Mouse (Mus musculus) hindbrain, embryonic 11.5 days (tissue): ENCODE measurements around the gene Nipal1. TPM values are rescaled to one million over a fixed set of nuclear protein-coding genes. Genes with fewer than 3 reads are reported as not detected.

Experiments
- ATAC-seq: fragments of 200-750 bp; cut with Nextera tagmentation; 2 replicates; pipeline ENCODE4 v1.8.0; 2017; ENCODE audit warnings: mild to moderate bottlenecking, moderate TSS enrichment, moderate library complexity; ENCODE audit not compliant: low FRiP score
- DNase-seq: peaks from one replicate; pipeline ENCODE4 v3.0.0-alpha.2; 2015; ENCODE audit warnings: low spot score
- H3K27ac ChIP-seq: fragments of 300-500 bp; sonication (generic); 2 replicates; pipeline ENCODE4 v1.5.1; 2014; ENCODE audit warnings: mild to moderate bottlenecking, low read depth, low read length
- H3K27me3 ChIP-seq: fragments of 300-500 bp; sonication (generic); 2 replicates; pipeline ENCODE4 v1.6.1; 2014; ENCODE audit warnings: mild to moderate bottlenecking, low read length, moderate library complexity, mixed read lengths; ENCODE audit not compliant: control insufficient read depth, insufficient read depth
- H3K36me3 ChIP-seq: fragments of 300-500 bp; sonication (generic); 2 replicates; pipeline ENCODE4 v1.6.1; 2014; ENCODE audit warnings: mild to moderate bottlenecking, low read length, moderate library complexity, mixed read lengths; ENCODE audit not compliant: control insufficient read depth, insufficient read depth
- H3K4me1 ChIP-seq: fragments of 300-500 bp; sonication (generic); replicated peaks from 2 replicates; pipeline ENCODE4 v1.6.1; 2014; ENCODE audit warnings: low read length, mixed read lengths; ENCODE audit not compliant: control insufficient read depth, insufficient read depth
- H3K4me2 ChIP-seq: fragments of 300-500 bp; sonication (generic); replicated peaks from 2 replicates; pipeline ENCODE4 v1.6.1; 2014; ENCODE audit warnings: mild to moderate bottlenecking, low read depth, low read length
- H3K4me3 ChIP-seq: fragments of 300-500 bp; sonication (generic); 2 replicates; pipeline ENCODE4 v1.5.1; 2014; ENCODE audit warnings: low read depth, low read length
- H3K9ac ChIP-seq: fragments of 300-500 bp; sonication (generic); 2 replicates; pipeline ENCODE4 v1.6.1; 2014; ENCODE audit warnings: low read depth, low read length
- H3K9me3 ChIP-seq: fragments of 300-500 bp; sonication (generic); 2 replicates; pipeline ENCODE4 v1.6.1; 2016; ENCODE audit warnings: low read length; ENCODE audit not compliant: control insufficient read depth
- WGBS: fragments of 180-500 bp; shearing (Covaris S2); extraction: QIAGEN DNeasy Blood & Tissue Kit; methylation state at CpG from one replicate; pipeline ENCODE4 v1.1.7; 2014; 5-methylcytosine and 5-hydroxymethylcytosine counted together
- polyA plus RNA-seq: library from polyadenylated mRNA; unstranded; fragments of >200 nt; fragmentation: Nextera tagmentation; extraction: Ambion mirVana; gene quantifications from 2 replicates; pipeline ENCODE4 v1.2.1, GENCODE M21; 2014

The Nipal1 gene
- polyA plus RNA-seq, 1 experiment from 2014 or later: 0.36 TPM

- Histone ChIP-seq H3K9ac (no peak overlapping the region), H3K27ac (no peak overlapping the region), H3K4me1 (no peaks in the 10 kb centered on the region), H3K36me3 (no peaks in the 10 kb centered on the region), H3K4me3 (no peak overlapping the region), H3K4me2 (no peak overlapping the region), H3K27me3 (no peaks in the 10 kb centered on the region), H3K9me3 (no peaks in the 10 kb centered on the region)
- DNase-seq: no peak
- WGBS: 93% methylated on average over 9 of the region's 9 CpGs
- no peak for ATAC-seq
Observed at GRCm38 (mm10) chr5:72674994-72675542, 27.5 kb downstream of the Nipal1 start.

GRCm38 (mm10) chr5:72681451-72681850 is 33.9 kb downstream of the Nipal1 start:
- WGBS: 91% methylated on average over 6 of the region's 6 CpGs
- ATAC-seq: no peak
- Histone ChIP-seq H3K36me3 (no peaks in the 10 kb centered on the region), H3K27me3 (no peaks in the 10 kb centered on the region), H3K9ac (no peak overlapping the region), H3K9me3 (no peaks in the 10 kb centered on the region), H3K4me1 (no peaks in the 10 kb centered on the region), H3K27ac (no peak overlapping the region), H3K4me2 (no peak overlapping the region), H3K4me3 (no peak overlapping the region)
- no peak for DNase-seq

- no peaks in the 10 kb centered on the region for H3K27me3 ChIP-seq
- no peak for ATAC-seq
- DNase-seq: no peak
- no peaks in the 10 kb centered on the region for H3K4me1 ChIP-seq
- no peaks in the 10 kb centered on the region for H3K36me3 ChIP-seq
- no peaks in the 10 kb centered on the region for H3K9me3 ChIP-seq
- no peak overlapping the region for H3K4me2 ChIP-seq
- H3K9ac ChIP-seq: no peak overlapping the region
- H3K4me3 ChIP-seq: no peak overlapping the region
- H3K27ac ChIP-seq: no peak overlapping the region
- WGBS: 90% methylated on average over 7 of the region's 7 CpGs
Observed at GRCm38 (mm10) chr5:72689556-72689955, 42.0 kb downstream of the Nipal1 start.

GRCm38 (mm10) chr5:72690516-72690915 is 42.9 kb downstream of the Nipal1 start:
- Histone ChIP-seq H3K27ac (no peak overlapping the region), H3K36me3 (no peaks in the 10 kb centered on the region), H3K4me2 (no peak overlapping the region), H3K9ac (no peak overlapping the region), H3K27me3 (no peaks in the 10 kb centered on the region), H3K9me3 (no peaks in the 10 kb centered on the region), H3K4me1 (no peaks in the 10 kb centered on the region), H3K4me3 (no peak overlapping the region)
- 96% methylated on average over 5 of the region's 5 CpGs for WGBS
- no peak for DNase-seq
- no peak for ATAC-seq

- ATAC-seq (no peak), DNase-seq (no peak)
- Histone ChIP-seq H3K9me3 (no peaks in the 10 kb centered on the region), H3K4me3 (no peak overlapping the region), H3K36me3 (no peaks in the 10 kb centered on the region), H3K27me3 (no peaks in the 10 kb centered on the region), H3K27ac (no peak overlapping the region), H3K9ac (no peak overlapping the region), H3K4me2 (no peak overlapping the region), H3K4me1 (no peaks in the 10 kb centered on the region)
- 84% methylated on average over 2 of the region's 2 CpGs for WGBS
Observed at GRCm38 (mm10) chr5:72694684-72695083, 47.1 kb downstream of the Nipal1 start.

- Histone ChIP-seq H3K4me1 (no peaks in the 10 kb centered on the region), H3K27me3 (no peaks in the 10 kb centered on the region), H3K36me3 (no peaks in the 10 kb centered on the region), H3K4me3 (no peak overlapping the region), H3K9ac (no peak overlapping the region), H3K4me2 (no peak overlapping the region), H3K27ac (no peak overlapping the region), H3K9me3 (no peaks in the 10 kb centered on the region)
- ATAC-seq (no peak), DNase-seq (no peak)
- 73% methylated on average over 13 of the region's 13 CpGs for WGBS
Observed at GRCm38 (mm10) chr5:72696491-72696890, 48.9 kb downstream of the Nipal1 start.

GRCm38 (mm10) chr5:72698343-72698742 is 50.7 kb downstream of the Nipal1 start:
- H3K4me3 ChIP-seq: no peak overlapping the region
- DNase-seq: no peak
- H3K4me2 ChIP-seq: no peak overlapping the region
- no peak overlapping the region for H3K27ac ChIP-seq
- no peaks in the 10 kb centered on the region for H3K9me3 ChIP-seq
- H3K36me3 ChIP-seq: no peaks in the 10 kb centered on the region
- H3K4me1 ChIP-seq: no peaks in the 10 kb centered on the region
- WGBS: 69% methylated on average over 3 of the region's 3 CpGs
- no peak for ATAC-seq
- H3K27me3 ChIP-seq: no peaks in the 10 kb centered on the region
- H3K9ac ChIP-seq: no peak overlapping the region

GRCm38 (mm10) chr5:72698818-72699499 is 51.4 kb downstream of the Nipal1 start:
- ATAC-seq: no peak
- no peak for DNase-seq
- Histone ChIP-seq H3K27ac (no peak overlapping the region), H3K36me3 (no peaks in the 10 kb centered on the region), H3K4me1 (no peaks in the 10 kb centered on the region), H3K9me3 (no peaks in the 10 kb centered on the region), H3K27me3 (no peaks in the 10 kb centered on the region), H3K9ac (no peak overlapping the region), H3K4me3 (no peak overlapping the region), H3K4me2 (no peak overlapping the region)
- WGBS: 78% methylated on average over 7 of the region's 7 CpGs

- DNase-seq (no peak), ATAC-seq (no peak)
- no peaks in the 10 kb centered on the region for H3K4me1 ChIP-seq
- H3K9ac ChIP-seq: no peak overlapping the region
- H3K27me3 ChIP-seq: no peaks in the 10 kb centered on the region
- H3K4me2 ChIP-seq: no peak overlapping the region
- no peak overlapping the region for H3K4me3 ChIP-seq
- H3K27ac ChIP-seq: no peak overlapping the region
- H3K36me3 ChIP-seq: no peaks in the 10 kb centered on the region
- no peaks in the 10 kb centered on the region for H3K9me3 ChIP-seq
- 72% methylated on average over 2 of the region's 2 CpGs for WGBS
Observed at GRCm38 (mm10) chr5:72699500-72699818, 51.9 kb downstream of the Nipal1 start.
